Mouse (Mus musculus): ENCODE results near the gene Sufu. TPM values are rescaled to one million over a fixed set of nuclear protein-coding genes. Genes with fewer than 3 reads are reported as not detected.

Sufu gene
- total and polyA plus RNA-seq, 3 experiments = 11.4 to 42.5 TPM; not detected in 1

- TF ChIP-seq E2F4 (IDR thresholded peaks at IDR 0.05; ENCODE audit: borderline replicate concordance, low read depth, low read length) (no peak), TAL1 (IDR thresholded peaks at IDR 0.05; ENCODE audit: low read length) (no peak)
Observed at GRCm38 (mm10) chr19:46506372-46506717, 109.6 kb downstream of the Sufu start (continued).

- peaks cover 22 to 54% of the 10 kb centered on the region in 2 experiments for H3K4me1 ChIP-seq (ENCODE audit: control insufficient read depth in 1 of 2, insufficient read depth in 2 of 2, low read length in 2 of 2)
- H3K79me2 ChIP-seq (ENCODE audit: control insufficient read depth, insufficient read depth, low read length, poor library complexity) = peaks cover 92% of the 10 kb centered on the region
- TF ChIP-seq TCF12 (IDR thresholded peaks at IDR 0.05; ENCODE audit: low read depth, low read length) = no peak
- no peak for TF ChIP-seq GATA1 (IDR thresholded peaks at IDR 0.05; ENCODE audit: low read depth, low read length)
- TF ChIP-seq CHD2 (IDR thresholded peaks at IDR 0.05; ENCODE audit: low read length) = no peak
- no peak for TF ChIP-seq ZMIZ1 (IDR thresholded peaks at IDR 0.05; ENCODE audit: low read depth, low read length)
- TF ChIP-seq ZNF384 (IDR thresholded peaks at IDR 0.05; ENCODE audit: low read depth, low read length) = no peak
- no peak for TF ChIP-seq USF2 (IDR thresholded peaks at IDR 0.05; ENCODE audit: borderline replicate concordance in 1 of 2, insufficient read depth in 1 of 2, low read depth in 1 of 2, low read length in 2 of 2)
- TF ChIP-seq MAFK (IDR thresholded peaks at IDR 0.05; ENCODE audit: borderline replicate concordance, low read depth, low read length) = no peak
- TF ChIP-seq ZKSCAN1 (IDR thresholded peaks at IDR 0.05; ENCODE audit: low read depth, low read length) = no peak
- TF ChIP-seq KAT2A (conservative IDR thresholded peaks at IDR 0.05; ENCODE audit: low read depth, low read length) = no peak
- TF ChIP-seq E2F4 (IDR thresholded peaks at IDR 0.05; ENCODE audit: borderline replicate concordance, low read depth, low read length) = no peak
- H3K9me3 ChIP-seq (replicated peaks; ENCODE audit: insufficient read depth, low read length) = no peaks in the 10 kb centered on the region
- no peak overlapping the region for H3K9ac ChIP-seq (ENCODE audit: control insufficient read depth, low read depth, low read length, poor library complexity, severe bottlenecking)
- DNase-seq (ENCODE audit: low read depth, low spot score) = no peak
- H3K36me3 ChIP-seq (ENCODE audit: control insufficient read depth in 1 of 2, insufficient read depth in 2 of 2, low read length in 2 of 2) = peaks cover 12 to 43% of the 10 kb centered on the region in 2 experiments
- no peak overlapping the region for H3K27ac ChIP-seq (ENCODE audit: control insufficient read depth, low read depth, low read length)
- no peak overlapping the region for H3K4me3 ChIP-seq (ENCODE audit: control insufficient read depth in 1 of 2, insufficient read depth in 1 of 2, low read depth in 2 of 2, low read length in 2 of 2)
- H3K27me3 ChIP-seq (ENCODE audit: control insufficient read depth in 1 of 2, insufficient read depth in 2 of 2, low read length in 2 of 2) = no peaks in the 10 kb centered on the region
Observed at GRCm38 (mm10) chr19:46507181-46507581, 110.5 kb downstream of the Sufu start.

GRCm38 (mm10) chr19:46507806-46508205 is 111.1 kb downstream of the Sufu start:
- H3K36me3 ChIP-seq (ENCODE audit: control insufficient read depth in 1 of 2, insufficient read depth in 2 of 2, low read length in 2 of 2) = peaks cover 12 to 43% of the 10 kb centered on the region in 2 experiments
- no peak overlapping the region for H3K4me3 ChIP-seq (ENCODE audit: control insufficient read depth in 1 of 2, insufficient read depth in 1 of 2, low read depth in 2 of 2, low read length in 2 of 2)
- H3K79me2 ChIP-seq (ENCODE audit: control insufficient read depth, insufficient read depth, low read length, poor library complexity) = peaks cover 86% of the 10 kb centered on the region
- DNase-seq (ENCODE audit: low read depth, low spot score) = no peak
- H3K27me3 ChIP-seq (ENCODE audit: control insufficient read depth in 1 of 2, insufficient read depth in 2 of 2, low read length in 2 of 2) = no peaks in the 10 kb centered on the region
- no peaks in the 10 kb centered on the region for H3K9me3 ChIP-seq (replicated peaks; ENCODE audit: insufficient read depth, low read length)
- H3K27ac ChIP-seq (ENCODE audit: control insufficient read depth, low read depth, low read length) = no peak overlapping the region
- H3K4me1 ChIP-seq (ENCODE audit: control insufficient read depth in 1 of 2, insufficient read depth in 2 of 2, low read length in 2 of 2) = peaks cover 22 to 54% of the 10 kb centered on the region in 2 experiments
- H3K9ac ChIP-seq (ENCODE audit: control insufficient read depth, low read depth, low read length, poor library complexity, severe bottlenecking) = no peak overlapping the region
- TF ChIP-seq SMC3 (IDR thresholded peaks at IDR 0.05; ENCODE audit: low read depth, low read length) (no peak), GABPA (IDR thresholded peaks at IDR 0.05; ENCODE audit: low read depth, low read length) (no peak), CHD2 (IDR thresholded peaks at IDR 0.05; ENCODE audit: low read length) (no peak), RCOR1 (IDR thresholded peaks at IDR 0.05; ENCODE audit: low read depth, low read length) (no peak), TCF12 (IDR thresholded peaks at IDR 0.05; ENCODE audit: low read depth, low read length) (no peak), CTCF (IDR thresholded peaks at IDR 0.05 in 2 of 3, conservative IDR thresholded peaks at IDR 0.05 in 1 of 3; ENCODE audit: control insufficient read depth in 1 of 3, insufficient read depth in 1 of 3, low read depth in 2 of 3, low read length in 3 of 3, poor library complexity in 1 of 3, severe bottlenecking in 1 of 3) (no peak), ELF1 (IDR thresholded peaks at IDR 0.05; ENCODE audit: low read depth, low read length) (no peak), MAX (IDR thresholded peaks at IDR 0.05; ENCODE audit: low read length) (no peak), RAD21 (IDR thresholded peaks at IDR 0.05; ENCODE audit: low read depth, low read length) (no peak), KAT2A (conservative IDR thresholded peaks at IDR 0.05; ENCODE audit: low read depth, low read length) (no peak), TBP (IDR thresholded peaks at IDR 0.05; ENCODE audit: low read depth, low read length) (no peak), UBTF (IDR thresholded peaks at IDR 0.05; ENCODE audit: borderline replicate concordance, insufficient read depth, low read depth, low read length) (no peak), JUND (IDR thresholded peaks at IDR 0.05; ENCODE audit: low read depth, low read length) (no peak), EP300 (IDR thresholded peaks at IDR 0.05; ENCODE audit: low read depth in 1 of 2, low read length in 2 of 2) (no peak), TAL1 (IDR thresholded peaks at IDR 0.05; ENCODE audit: low read length) (no peak), MAZ (IDR thresholded peaks at IDR 0.05; ENCODE audit: low read depth, low read length) (no peak), USF2 (IDR thresholded peaks at IDR 0.05; ENCODE audit: borderline replicate concordance in 1 of 2, insufficient read depth in 1 of 2, low read depth in 1 of 2, low read length in 2 of 2) (no peak), E2F4 (IDR thresholded peaks at IDR 0.05; ENCODE audit: borderline replicate concordance, low read depth, low read length) (no peak), ZC3H11A (IDR thresholded peaks at IDR 0.05; ENCODE audit: low read depth, low read length) (no peak), POLR2A (IDR thresholded peaks at IDR 0.05; ENCODE audit: control insufficient read depth in 1 of 2, insufficient read depth in 1 of 2, low read depth in 1 of 2, low read length in 2 of 2, poor library complexity in 1 of 2) (no peak)
